Mouse (Mus musculus): ENCODE measurements around the gene Ms4a5. TPM values are rescaled to one million over a fixed set of nuclear protein-coding genes. Genes with fewer than 3 reads are reported as not detected.
"Not testable (repeated sequence)": the region's sequence is repeated elsewhere in the genome, so short reads cannot be mapped to it uniquely, and the experiment has no call there.

Gene Ms4a5
- polyA plus RNA-seq (2014; fragmentation: Nextera tagmentation; extraction: Ambion mirVana), result not detected in 2 replicates

- H3K36me3 ChIP-seq (ENCODE audit: control insufficient read depth, insufficient read depth, low read length), result no peaks in the 10 kb centered on the region
- no peak for DNase-seq
- no peak within 1 kb of the TSS for H3K9ac ChIP-seq (replicated peaks; ENCODE audit: low read length)
- 92% methylated on average over 2 of the region's 2 CpGs for WGBS
- no peak within 1 kb of the TSS for H3K4me2 ChIP-seq (ENCODE audit: low read length)
- no peaks in the 10 kb centered on the region for H3K9me3 ChIP-seq (ENCODE audit: control insufficient read depth, low read length)
- no peak for ATAC-seq (ENCODE audit: low FRiP score, low TSS enrichment)
- no peaks in the 10 kb centered on the region for H3K27me3 ChIP-seq (ENCODE audit: control insufficient read depth, insufficient read depth, low read length)
- H3K27ac ChIP-seq (replicated peaks; ENCODE audit: low read depth, low read length), result no peak within 1 kb of the TSS
- no peaks in the 10 kb centered on the region for H3K4me1 ChIP-seq (ENCODE audit: control insufficient read depth, insufficient read depth, low read length)
- no peak within 1 kb of the TSS for H3K4me3 ChIP-seq (replicated peaks; ENCODE audit: low read depth, low read length)
Observed at GRCm38 (mm10) chr19:11283773-11284172, at the start of gene Ms4a5. Gene Ms4a5, minus strand, starts transcription at chr19:11283873.

GRCm38 (mm10) chr19:11321123-11321522, 37.5 kb upstream of the Ms4a5 start:
- no peaks in the 10 kb centered on the region for H3K27me3 ChIP-seq (ENCODE audit: control insufficient read depth, insufficient read depth, low read length)
- H3K9me3 ChIP-seq (ENCODE audit: control insufficient read depth, low read length), result no peaks in the 10 kb centered on the region
- H3K4me3 ChIP-seq (replicated peaks; ENCODE audit: low read depth, low read length), result no peak overlapping the region
- ATAC-seq (ENCODE audit: low FRiP score, low TSS enrichment) (no peak), DNase-seq (no peak)
- no peak overlapping the region for H3K27ac ChIP-seq (replicated peaks; ENCODE audit: low read depth, low read length)
- no peaks in the 10 kb centered on the region for H3K4me1 ChIP-seq (ENCODE audit: control insufficient read depth, insufficient read depth, low read length)
- no peak overlapping the region for H3K4me2 ChIP-seq (ENCODE audit: low read length)
- H3K36me3 ChIP-seq (ENCODE audit: control insufficient read depth, insufficient read depth, low read length), result no peaks in the 10 kb centered on the region
- 85% methylated on average over 1 of the region's 1 CpGs for WGBS
- no peak overlapping the region for H3K9ac ChIP-seq (replicated peaks; ENCODE audit: low read length)

- H3K36me3 ChIP-seq (ENCODE audit: control insufficient read depth, insufficient read depth, low read length), result no peaks in the 10 kb centered on the region
- no peak overlapping the region for H3K4me3 ChIP-seq (replicated peaks; ENCODE audit: low read depth, low read length)
- H3K9me3 ChIP-seq (ENCODE audit: control insufficient read depth, low read length), result no peaks in the 10 kb centered on the region
- 84% methylated on average over 4 of the region's 4 CpGs for WGBS
- no peak overlapping the region for H3K9ac ChIP-seq (replicated peaks; ENCODE audit: low read length)
- no peak overlapping the region for H3K27ac ChIP-seq (replicated peaks; ENCODE audit: low read depth, low read length)
- no peaks in the 10 kb centered on the region for H3K27me3 ChIP-seq (ENCODE audit: control insufficient read depth, insufficient read depth, low read length)
- H3K4me1 ChIP-seq (ENCODE audit: control insufficient read depth, insufficient read depth, low read length), result no peaks in the 10 kb centered on the region
- ATAC-seq (ENCODE audit: low FRiP score, low TSS enrichment) (no peak), DNase-seq (no peak)
- H3K4me2 ChIP-seq (ENCODE audit: low read length), result no peak overlapping the region
Observed at GRCm38 (mm10) chr19:11316786-11317185, 33.1 kb upstream of the Ms4a5 start.

GRCm38 (mm10) chr19:11314354-11314753, 30.7 kb upstream of the Ms4a5 start, which contains the start of gene Ms4a14:
Gene Ms4a14, minus strand, starts transcription at chr19:11314454.
- no peak within 1 kb of the TSS for H3K4me3 ChIP-seq (replicated peaks; ENCODE audit: low read depth, low read length)
- no peak within 1 kb of the TSS for H3K4me2 ChIP-seq (ENCODE audit: low read length)
- H3K27ac ChIP-seq (replicated peaks; ENCODE audit: low read depth, low read length), result no peak within 1 kb of the TSS
- no peaks in the 10 kb centered on the region for H3K27me3 ChIP-seq (ENCODE audit: control insufficient read depth, insufficient read depth, low read length)
- 74% methylated on average over 1 of the region's 1 CpGs for WGBS
- no peak within 1 kb of the TSS for H3K9ac ChIP-seq (replicated peaks; ENCODE audit: low read length)
- no peak for ATAC-seq (ENCODE audit: low FRiP score, low TSS enrichment)
- DNase-seq, result no peak
- no peaks in the 10 kb centered on the region for H3K9me3 ChIP-seq (ENCODE audit: control insufficient read depth, low read length)
- H3K36me3 ChIP-seq (ENCODE audit: control insufficient read depth, insufficient read depth, low read length), result no peaks in the 10 kb centered on the region
- H3K4me1 ChIP-seq (ENCODE audit: control insufficient read depth, insufficient read depth, low read length), result no peaks in the 10 kb centered on the region

- no peaks in the 10 kb centered on the region for H3K9me3 ChIP-seq (ENCODE audit: control insufficient read depth, low read length)
- H3K36me3 ChIP-seq (ENCODE audit: control insufficient read depth, insufficient read depth, low read length), result no peaks in the 10 kb centered on the region
- no peak overlapping the region for H3K9ac ChIP-seq (replicated peaks; ENCODE audit: low read length)
- H3K4me2 ChIP-seq (ENCODE audit: low read length), result no peak overlapping the region
- H3K27me3 ChIP-seq (ENCODE audit: control insufficient read depth, insufficient read depth, low read length), result no peaks in the 10 kb centered on the region
- no peak overlapping the region for H3K27ac ChIP-seq (replicated peaks; ENCODE audit: low read depth, low read length)
- ATAC-seq (ENCODE audit: low FRiP score, low TSS enrichment) (no peak), DNase-seq (no peak)
- H3K4me1 ChIP-seq (ENCODE audit: control insufficient read depth, insufficient read depth, low read length), result no peaks in the 10 kb centered on the region
- no peak overlapping the region for H3K4me3 ChIP-seq (replicated peaks; ENCODE audit: low read depth, low read length)
Observed at GRCm38 (mm10) chr19:11308888-11309287, 25.2 kb upstream of the Ms4a5 start.

GRCm38 (mm10) chr19:11299529-11299928, 15.9 kb upstream of the Ms4a5 start:
- H3K27ac ChIP-seq (replicated peaks; ENCODE audit: low read depth, low read length); H3K4me1 ChIP-seq (ENCODE audit: control insufficient read depth, insufficient read depth, low read length); H3K27me3 ChIP-seq (ENCODE audit: control insufficient read depth, insufficient read depth, low read length); H3K9me3 ChIP-seq (ENCODE audit: control insufficient read depth, low read length); H3K9ac ChIP-seq (replicated peaks; ENCODE audit: low read length); ATAC-seq (ENCODE audit: low FRiP score, low TSS enrichment); H3K36me3 ChIP-seq (ENCODE audit: control insufficient read depth, insufficient read depth, low read length); H3K4me3 ChIP-seq (replicated peaks; ENCODE audit: low read depth, low read length); H3K4me2 ChIP-seq (ENCODE audit: low read length); DNase-seq: not testable (repeated sequence)
- WGBS, result 43% methylated on average over 4 of the region's 4 CpGs

- Histone ChIP-seq H3K9me3 (ENCODE audit: control insufficient read depth, low read length) (no peaks in the 10 kb centered on the region), H3K36me3 (ENCODE audit: control insufficient read depth, insufficient read depth, low read length) (no peaks in the 10 kb centered on the region), H3K27ac (replicated peaks; ENCODE audit: low read depth, low read length) (no peak overlapping the region), H3K4me3 (replicated peaks; ENCODE audit: low read depth, low read length) (no peak overlapping the region), H3K9ac (replicated peaks; ENCODE audit: low read length) (no peak overlapping the region), H3K4me2 (ENCODE audit: low read length) (no peak overlapping the region), H3K27me3 (ENCODE audit: control insufficient read depth, insufficient read depth, low read length) (no peaks in the 10 kb centered on the region), H3K4me1 (ENCODE audit: control insufficient read depth, insufficient read depth, low read length) (no peaks in the 10 kb centered on the region)
- WGBS, result 35% methylated on average over 2 of the region's 2 CpGs
- no peak for DNase-seq
- no peak for ATAC-seq (ENCODE audit: low FRiP score, low TSS enrichment)
Observed at GRCm38 (mm10) chr19:11298939-11299338, 15.3 kb upstream of the Ms4a5 start.

- not testable (repeated sequence) for H3K9ac ChIP-seq (replicated peaks; ENCODE audit: low read length); H3K27ac ChIP-seq (replicated peaks; ENCODE audit: low read depth, low read length); DNase-seq; H3K9me3 ChIP-seq (ENCODE audit: control insufficient read depth, low read length); H3K36me3 ChIP-seq (ENCODE audit: control insufficient read depth, insufficient read depth, low read length); H3K4me1 ChIP-seq (ENCODE audit: control insufficient read depth, insufficient read depth, low read length); H3K27me3 ChIP-seq (ENCODE audit: control insufficient read depth, insufficient read depth, low read length); ATAC-seq (ENCODE audit: low FRiP score, low TSS enrichment); H3K4me3 ChIP-seq (replicated peaks; ENCODE audit: low read depth, low read length)
- H3K4me2 ChIP-seq (ENCODE audit: low read length), result peak overlapping the region; percentile 50; the same call in 1 of the 2 replicates
- WGBS, result 15% methylated on average over 3 of the region's 3 CpGs
Observed at GRCm38 (mm10) chr19:11293616-11294015, 9.9 kb upstream of the Ms4a5 start.

- Histone ChIP-seq H3K4me3 (replicated peaks; ENCODE audit: low read depth, low read length) (peak overlapping the region; percentile 27), H3K9me3 (ENCODE audit: control insufficient read depth, low read length) (no peaks in the 10 kb centered on the region), H3K4me2 (ENCODE audit: low read length) (peak overlapping the region; percentile 50), H3K27me3 (ENCODE audit: control insufficient read depth, insufficient read depth, low read length) (no peaks in the 10 kb centered on the region), H3K36me3 (ENCODE audit: control insufficient read depth, insufficient read depth, low read length) (no peaks in the 10 kb centered on the region), H3K4me1 (ENCODE audit: control insufficient read depth, insufficient read depth, low read length) (no peaks in the 10 kb centered on the region), H3K27ac (replicated peaks; ENCODE audit: low read depth, low read length) (no peak overlapping the region), H3K9ac (replicated peaks; ENCODE audit: low read length) (no peak overlapping the region; the same call in 1 of the 2 replicates)
- DNase-seq (peak; percentile 19), ATAC-seq (ENCODE audit: low FRiP score, low TSS enrichment) (no peak)
- WGBS, result 14% methylated on average over 12 of the region's 12 CpGs
Observed at GRCm38 (mm10) chr19:11292990-11293389, 9.3 kb upstream of the Ms4a5 start.
